Mouse (Mus musculus) midbrain, embryonic 16.5 days (tissue): ENCODE data around the gene Pfdn5. TPM values are rescaled to one million over a fixed set of nuclear protein-coding genes. Genes with fewer than 3 reads are reported as not detected.

Experiments used
- ATAC-seq: fragments of 200-750 bp; cut with Nextera tagmentation; 2 replicates; pipeline ENCODE4 v1.8.0; 2017; ENCODE audit warnings: moderate TSS enrichment
- H3K27ac ChIP-seq: fragments of 300-500 bp; sonication (generic); 2 replicates; pipeline ENCODE4 v1.5.1; 2014; ENCODE audit warnings: mild to moderate bottlenecking, low read length, mixed read lengths
- H3K27me3 ChIP-seq: fragments of 300-500 bp; sonication (generic); 2 replicates; pipeline ENCODE4 v1.6.1; 2014; ENCODE audit warnings: low read depth, low read length, mixed read lengths; ENCODE audit not compliant: control insufficient read depth, insufficient read depth
- H3K36me3 ChIP-seq: fragments of 300-500 bp; sonication (generic); 2 replicates; pipeline ENCODE4 v1.6.1; 2014; ENCODE audit warnings: mild to moderate bottlenecking, low read length, moderate library complexity, mixed read lengths; ENCODE audit not compliant: control insufficient read depth, insufficient read depth
- H3K4me1 ChIP-seq: fragments of 300-500 bp; sonication (generic); 2 replicates; pipeline ENCODE4 v1.6.1; 2014; ENCODE audit warnings: mild to moderate bottlenecking, low read length, mixed read lengths; ENCODE audit not compliant: control insufficient read depth, insufficient read depth
- H3K4me2 ChIP-seq: fragments of 300-500 bp; sonication (generic); 2 replicates; pipeline ENCODE4 v1.6.1; 2014; ENCODE audit warnings: mild to moderate bottlenecking, low read length, mixed read lengths
- H3K4me3 ChIP-seq: fragments of 300-500 bp; sonication (generic); 2 replicates; pipeline ENCODE4 v1.5.1; 2014; ENCODE audit warnings: low read depth, mild to moderate bottlenecking, low read length, moderate library complexity, mixed read lengths
- H3K9ac ChIP-seq: fragments of 300-500 bp; sonication (generic); 2 replicates; pipeline ENCODE4 v1.6.1; 2014; ENCODE audit warnings: low read depth, low read length, mixed read lengths
- H3K9me3 ChIP-seq: fragments of 300-500 bp; sonication (generic); replicated peaks from 2 replicates; pipeline ENCODE4 v1.6.1; 2014; ENCODE audit warnings: mild to moderate bottlenecking, low read length, mixed read lengths; ENCODE audit not compliant: control insufficient read depth, poor library complexity, severe bottlenecking
- WGBS: fragments of 180-500 bp; shearing (Covaris S2); extraction: QIAGEN DNeasy Blood & Tissue Kit; methylation state at CpG from one replicate; pipeline ENCODE4 v1.1.7; 2014; 5-methylcytosine and 5-hydroxymethylcytosine counted together
- polyA plus RNA-seq: library from polyadenylated mRNA; unstranded; fragments of >200 nt; fragmentation: Nextera tagmentation; extraction: Ambion mirVana; gene quantifications from 2 replicates; pipeline ENCODE4 v1.2.1, GENCODE M21; 2015

Pfdn5 gene
- polyA plus RNA-seq, 1 experiment from 2014 or later = 479 TPM

GRCm38 (mm10) chr15:102377163-102377543 lies 51.2 kb downstream of the Pfdn5 start:
- H3K27me3 ChIP-seq = no peaks in the 10 kb centered on the region; the same call in 1 of the 2 replicates
- peak overlapping the region; percentile 62 for H3K4me3 ChIP-seq
- H3K4me1 ChIP-seq = peaks cover 11% of the 10 kb centered on the region
- peak overlapping the region; percentile 98 for H3K4me2 ChIP-seq
- WGBS = 0% methylated on average over 7 of the region's 7 CpGs
- peak overlapping the region; percentile 65 for H3K27ac ChIP-seq
- no peaks in the 10 kb centered on the region for H3K9me3 ChIP-seq
- peak overlapping the region; percentile 80 for H3K9ac ChIP-seq
- H3K36me3 ChIP-seq = no peaks in the 10 kb centered on the region
- peak; percentile 39 for ATAC-seq

GRCm38 (mm10) chr15:102377810-102378262 lies 51.9 kb downstream of the Pfdn5 start:
- H3K4me1 ChIP-seq = peaks cover 11% of the 10 kb centered on the region
- H3K36me3 ChIP-seq = no peaks in the 10 kb centered on the region
- H3K9me3 ChIP-seq = no peaks in the 10 kb centered on the region
- peak overlapping the region; percentile 98; the same call in 1 of the 2 replicates for H3K4me2 ChIP-seq
- no peak overlapping the region for H3K4me3 ChIP-seq
- no peak overlapping the region for H3K9ac ChIP-seq
- WGBS = 3% methylated on average over 10 of the region's 10 CpGs
- no peak overlapping the region for H3K27ac ChIP-seq
- no peak for ATAC-seq
- no peaks in the 10 kb centered on the region; the same call in 1 of the 2 replicates for H3K27me3 ChIP-seq

Other genes with a start within 250 kb of the Pfdn5 start
- 7.4 and 9.4 TPM in 2 replicates for gene Tns2, start 225.7 kb upstream of the Pfdn5 start, polyA plus RNA-seq
- gene Spryd3, start 189.9 kb upstream of the Pfdn5 start, polyA plus RNA-seq = 81.1 and 95.9 TPM in 2 replicates
- gene Igfbp6, start 181.8 kb upstream of the Pfdn5 start, polyA plus RNA-seq = 2.5 and 3.1 TPM in 2 replicates
- 0.21 TPM in 1 of 2 replicates, not detected in the other for gene Soat2, start 175.6 kb upstream of the Pfdn5 start, polyA plus RNA-seq
- 54.0 and 59.2 TPM in 2 replicates for gene Zfp740, start 122.9 kb upstream of the Pfdn5 start, polyA plus RNA-seq
- gene Csad, start 121.4 kb upstream of the Pfdn5 start, polyA plus RNA-seq = 33.1 and 33.2 TPM in 2 replicates
- 0.43 and 0.80 TPM in 2 replicates for gene Itgb7, start 94.2 kb upstream of the Pfdn5 start, polyA plus RNA-seq
- 4.1 and 6.0 TPM in 2 replicates for gene Rarg, start 68.6 kb upstream of the Pfdn5 start, polyA plus RNA-seq
- not detected in 2 replicates for gene Gm9918, start 55.6 kb upstream of the Pfdn5 start, polyA plus RNA-seq
- 58.7 and 59.8 TPM in 2 replicates for gene Mfsd5, start 46.7 kb upstream of the Pfdn5 start, polyA plus RNA-seq
- 4.0 and 4.7 TPM in 2 replicates for gene Espl1, start 29.9 kb upstream of the Pfdn5 start, polyA plus RNA-seq
- 89.1 and 91.2 TPM in 2 replicates for gene Myg1, start 5.6 kb downstream of the Pfdn5 start, polyA plus RNA-seq
- 30.2 and 31.1 TPM in 2 replicates for gene Aaas, start 24.7 kb downstream of the Pfdn5 start, polyA plus RNA-seq
- 0.40 and 0.55 TPM in 2 replicates for gene Sp7, start 41.1 kb downstream of the Pfdn5 start, polyA plus RNA-seq
- 3.1 and 3.5 TPM in 2 replicates for gene Sp1, start 80.0 kb downstream of the Pfdn5 start, polyA plus RNA-seq
- 0.15 and 0.26 TPM in 2 replicates for gene Amhr2, start 119.3 kb downstream of the Pfdn5 start, polyA plus RNA-seq
- 106 and 109 TPM in 2 replicates for gene Prr13, start 132.9 kb downstream of the Pfdn5 start, polyA plus RNA-seq
- gene Pcbp2, start 144.4 kb downstream of the Pfdn5 start, polyA plus RNA-seq = 105 and 121 TPM in 2 replicates
- 12.6 TPM in 1 of 2 replicates, not detected in the other for gene Gm10337, start 177.6 kb downstream of the Pfdn5 start, polyA plus RNA-seq
- gene Map3k12, start 190.9 kb downstream of the Pfdn5 start, polyA plus RNA-seq = 60.5 and 65.5 TPM in 2 replicates
- 94.1 and 105 TPM in 2 replicates for gene Tarbp2, start 192.1 kb downstream of the Pfdn5 start, polyA plus RNA-seq
- 1.4 and 2.2 TPM in 2 replicates for gene Npff, start 198.8 kb downstream of the Pfdn5 start, polyA plus RNA-seq